Mouse (Mus musculus): ENCODE measurements around the gene Ank3. TPM values are rescaled to one million over a fixed set of nuclear protein-coding genes. Genes with fewer than 3 reads are reported as not detected.
A peak's percentile ranks its signal among the peaks of the same experiment; 100 is the strongest.

The Ank3 gene
- total RNA-seq, 2 experiments from 2014 or later, result 483 to 533 TPM

- no peak for DNase-seq (ENCODE audit: low spot score in 2 of 2)
These were observed 1.3 kb downstream of the Ank3 start for GRCm38 (mm10) chr10:69399814-69400385.

GRCm38 (mm10) chr10:69405431-69405830, 6.9 kb downstream of the Ank3 start:
- DNase-seq (ENCODE audit: low spot score in 2 of 2), result no peak

- DNase-seq (ENCODE audit: low spot score in 2 of 2), result no peak
These were observed 16.3 kb downstream of the Ank3 start for GRCm38 (mm10) chr10:69414888-69415287.

- DNase-seq (ENCODE audit: low spot score in 2 of 2), result no peak
These were observed 20.1 kb downstream of the Ank3 start for GRCm38 (mm10) chr10:69418716-69419115.

DNA sequence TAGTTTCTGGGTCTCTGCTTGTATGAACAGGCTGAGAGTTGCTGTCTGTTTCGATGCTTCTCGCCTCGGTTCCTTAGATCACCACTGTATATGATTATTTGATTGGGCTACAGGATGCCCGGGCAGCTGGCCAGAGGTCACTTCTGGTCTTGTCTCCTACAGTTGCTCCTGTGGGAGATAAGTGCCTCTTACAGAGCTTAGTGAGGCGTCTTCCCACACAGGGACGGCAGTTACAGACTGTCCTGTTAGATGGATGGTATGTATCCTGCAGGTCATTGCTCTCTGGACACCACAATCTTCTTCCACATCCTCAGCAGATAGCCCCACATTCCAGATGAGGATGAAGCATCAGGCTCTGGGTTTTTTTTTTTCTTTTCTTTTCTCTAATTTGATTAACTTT, 21.7 kb downstream of the Ank3 start:
- no peak for DNase-seq (ENCODE audit: low spot score in 2 of 2)

- DNase-seq (ENCODE audit: low spot score in 2 of 2), result no peak
These were observed 25.5 kb downstream of the Ank3 start for GRCm38 (mm10) chr10:69424051-69424450.

DNA sequence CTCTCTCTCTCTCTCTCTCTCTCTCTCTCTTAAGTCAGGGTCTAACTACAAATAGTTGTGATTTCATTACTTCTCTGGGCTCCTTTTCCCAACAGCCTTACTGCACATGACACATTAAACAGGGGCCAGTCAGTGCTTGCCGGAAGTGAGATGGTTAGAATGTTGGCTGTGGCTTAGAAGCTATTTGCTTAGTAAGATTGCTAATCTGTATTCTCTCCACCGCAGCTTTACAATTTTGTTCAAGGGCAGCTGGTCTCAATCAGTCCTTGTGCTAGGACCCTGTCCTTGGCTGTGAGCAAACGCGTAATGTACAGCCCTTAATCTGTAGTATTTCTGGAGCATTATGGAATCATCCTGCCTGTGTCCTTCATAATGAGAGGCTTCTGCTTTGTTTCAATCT, 31.6 kb downstream of the Ank3 start:
- DNase-seq (ENCODE audit: low spot score in 2 of 2), result no peak

- no peak for DNase-seq (ENCODE audit: low spot score in 2 of 2)
These were observed 32.5 kb downstream of the Ank3 start for GRCm38 (mm10) chr10:69431101-69431500.

DNA sequence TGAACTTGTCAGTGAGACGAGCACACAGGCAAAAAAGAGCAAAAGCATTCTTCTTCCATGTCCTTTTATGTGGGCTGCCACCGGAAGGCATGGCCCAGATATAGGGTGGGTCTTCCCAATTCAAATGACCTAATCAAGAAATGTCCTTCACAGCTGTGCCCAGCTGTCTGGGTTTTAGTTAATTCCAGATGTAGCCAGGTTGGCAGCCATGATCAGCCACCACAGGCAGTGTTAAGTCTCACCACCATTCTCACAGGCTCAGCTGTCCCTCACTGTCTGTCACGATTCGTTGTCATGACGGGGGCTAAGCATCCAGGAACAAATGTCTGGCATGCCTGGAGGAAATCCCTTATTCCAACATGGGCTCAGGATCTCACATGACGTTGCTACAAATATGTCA, 36.6 kb downstream of the Ank3 start:
- DNase-seq (ENCODE audit: low spot score in 2 of 2), result no peak

DNA sequence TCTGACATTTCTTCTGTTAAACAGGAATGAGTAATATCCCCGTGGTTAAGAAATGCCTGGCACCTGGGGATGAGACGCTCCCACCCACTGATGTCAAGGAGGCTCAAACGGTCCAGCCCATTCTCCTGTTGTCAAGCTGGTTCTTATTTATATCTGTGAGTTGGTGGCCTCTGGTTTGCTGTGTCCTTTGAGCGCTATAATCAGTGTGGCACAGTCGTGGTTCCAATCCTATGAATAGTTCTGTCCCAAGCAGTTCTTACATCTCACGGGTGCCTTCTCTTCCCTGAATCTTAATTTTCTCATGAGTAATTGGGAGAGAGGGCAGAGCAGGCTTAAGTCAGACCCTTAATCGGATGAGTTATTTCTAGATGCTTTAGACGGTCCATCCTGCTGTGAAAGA, 40.9 kb downstream of the Ank3 start:
- no peak for DNase-seq (ENCODE audit: low spot score in 2 of 2)

- DNase-seq (ENCODE audit: low spot score in 2 of 2), result no peak
These were observed 46.0 kb downstream of the Ank3 start for GRCm38 (mm10) chr10:69444546-69444945.

DNA sequence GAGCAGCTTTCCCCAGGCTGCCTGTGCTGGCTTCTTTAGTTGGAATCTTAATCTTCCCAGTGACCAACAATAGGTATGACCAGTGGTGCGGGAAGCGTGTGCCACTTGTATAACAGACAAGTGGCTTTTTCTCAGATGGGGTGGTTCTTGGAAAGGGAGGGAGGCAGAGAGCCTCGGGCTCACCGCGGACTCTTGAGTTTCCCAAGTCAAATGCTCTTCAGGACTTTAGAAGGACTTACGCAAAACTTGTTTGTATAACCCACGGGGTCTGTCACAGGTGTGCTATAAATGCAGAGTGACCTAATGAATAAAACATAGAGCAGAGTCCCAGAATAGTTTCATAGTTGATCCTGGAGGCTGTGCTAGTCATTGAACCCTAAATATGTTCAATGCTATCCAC, 47.4 kb downstream of the Ank3 start:
- no peak for DNase-seq (ENCODE audit: low spot score in 2 of 2)

DNA sequence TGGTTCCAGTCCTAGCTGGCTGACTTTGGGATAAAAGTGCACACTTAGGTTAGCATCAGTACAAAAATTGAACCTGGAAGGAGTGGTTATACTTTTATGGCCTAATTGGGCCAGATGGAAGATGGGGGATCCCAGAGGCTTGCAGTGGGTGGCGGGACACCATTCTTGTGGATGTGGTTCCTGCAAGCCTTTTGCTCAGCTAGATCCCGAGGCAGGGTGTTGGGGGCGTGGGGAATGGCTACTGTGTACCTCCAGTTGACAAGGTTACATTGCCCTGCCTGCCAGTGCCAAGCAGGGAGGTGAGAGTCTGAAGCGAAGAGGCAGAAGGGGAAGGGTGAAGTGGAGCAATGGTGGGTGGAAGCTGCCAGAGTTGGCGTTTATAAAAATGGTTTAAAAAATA, 48.0 kb downstream of the Ank3 start:
- no peak for DNase-seq (ENCODE audit: low spot score in 2 of 2)

DNA sequence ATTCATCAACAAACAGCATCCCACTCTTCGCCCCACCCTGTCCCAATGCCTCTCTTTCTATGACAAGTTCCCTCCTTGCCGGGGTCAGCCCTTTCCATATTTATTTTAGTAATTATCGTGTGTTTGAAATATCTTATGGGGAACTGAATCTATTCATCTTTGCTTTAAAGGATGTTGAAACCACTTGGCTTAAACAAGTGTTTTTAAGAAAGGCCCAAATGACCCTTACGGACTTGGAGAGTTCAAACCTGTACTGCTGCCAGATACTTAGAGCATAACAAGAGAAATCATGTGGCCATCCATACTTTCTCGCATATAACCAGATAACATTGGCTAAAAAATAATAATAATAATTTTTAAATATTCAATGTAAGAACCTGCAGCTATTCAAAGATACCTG, 48.7 kb downstream of the Ank3 start:
- no peak for DNase-seq (ENCODE audit: low spot score in 2 of 2)

GRCm38 (mm10) chr10:69448174-69448573, 49.6 kb downstream of the Ank3 start:
- DNase-seq (ENCODE audit: low spot score in 2 of 2), result no peak

DNA sequence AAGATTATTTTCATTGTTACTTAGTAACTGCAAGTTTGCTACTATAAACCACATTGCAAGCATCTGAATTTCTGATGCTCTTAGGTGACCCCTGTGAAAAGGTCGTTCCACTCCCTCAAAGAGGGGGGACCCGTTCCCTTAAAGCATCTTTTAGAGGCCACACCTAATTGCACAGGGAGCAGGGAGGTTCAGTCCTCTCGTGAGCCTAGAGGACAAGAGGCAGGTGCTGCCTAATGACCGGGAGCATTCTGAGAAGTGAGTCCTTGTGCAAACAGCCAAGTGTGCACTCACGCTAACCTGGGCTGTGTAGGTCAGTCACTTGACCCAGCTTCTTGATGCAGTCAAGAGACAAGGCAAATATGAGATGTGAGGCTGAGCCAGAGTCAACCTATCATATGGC, 52.4 kb downstream of the Ank3 start:
- DNase-seq (ENCODE audit: low spot score in 2 of 2), result no peak

GRCm38 (mm10) chr10:69452180-69452977, 53.8 kb downstream of the Ank3 start:
- DNase-seq (ENCODE audit: low spot score in 2 of 2), result peak; percentile 64 to 80

GRCm38 (mm10) chr10:69453531-69453930, 55.0 kb downstream of the Ank3 start:
- DNase-seq (ENCODE audit: low spot score in 2 of 2), result no peak

DNA sequence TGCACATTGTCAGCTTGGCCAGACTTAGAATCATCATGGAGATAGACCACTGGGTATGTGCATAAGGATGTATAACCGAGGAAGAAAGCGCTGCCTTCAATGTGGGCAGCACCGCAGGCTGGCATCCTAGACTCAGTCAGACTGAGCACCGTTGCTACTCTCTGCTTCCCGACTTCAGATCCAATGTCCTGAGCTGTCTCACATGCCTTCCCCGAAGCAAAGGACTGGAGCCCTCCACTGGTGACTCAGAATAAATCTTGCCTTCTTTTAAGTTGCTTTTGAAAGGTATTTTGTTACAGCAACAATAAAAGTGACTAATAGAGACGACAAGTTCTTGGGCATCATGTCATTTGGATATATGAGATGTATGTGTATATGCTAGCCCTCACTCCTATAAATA, 55.9 kb downstream of the Ank3 start:
- DNase-seq (ENCODE audit: low spot score in 2 of 2), result no peak

DNA sequence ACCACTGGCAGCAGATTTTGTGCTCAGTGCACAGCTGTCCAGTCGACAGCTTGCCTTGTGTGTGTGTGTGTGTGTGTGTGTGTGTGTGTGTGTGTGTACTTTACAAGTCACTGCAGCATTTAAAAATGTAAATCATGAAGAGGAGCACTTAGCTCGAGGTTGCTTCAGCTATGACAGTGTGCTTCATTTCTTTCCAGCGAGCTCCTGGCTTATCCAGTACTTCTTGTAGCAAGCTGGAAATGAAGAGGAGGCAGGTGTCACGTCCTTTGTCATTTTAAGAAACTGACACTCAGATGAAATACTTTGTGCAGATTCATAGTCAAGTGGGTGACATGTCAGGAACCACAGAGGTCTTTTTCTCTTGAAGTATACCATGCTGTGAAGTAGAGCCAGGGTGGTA, 66.3 kb downstream of the Ank3 start:
- DNase-seq (ENCODE audit: low spot score in 2 of 2), result no peak

GRCm38 (mm10) chr10:69465558-69466200, 67.1 kb downstream of the Ank3 start:
- peak in 1 of 2 experiments; percentile 87 for DNase-seq (ENCODE audit: low spot score in 2 of 2)

DNA sequence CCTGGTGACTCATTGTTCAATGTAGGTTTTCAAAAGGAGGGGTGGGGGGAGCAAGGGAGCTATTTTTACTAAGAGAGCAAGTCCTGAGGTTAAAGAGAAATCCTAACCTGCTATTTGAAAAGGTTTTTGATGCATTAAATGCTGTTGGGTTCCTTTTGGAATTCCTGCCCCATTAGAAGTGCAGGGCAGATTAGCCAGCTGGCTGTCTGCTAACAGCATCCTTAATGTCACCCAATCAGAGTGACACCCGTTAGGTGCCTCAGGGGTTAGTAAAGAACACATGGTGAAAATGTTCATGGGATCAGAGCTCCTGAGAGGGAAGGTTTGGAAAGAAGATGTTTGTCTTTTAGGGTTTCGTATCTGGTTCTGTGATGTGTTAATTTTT, 67.6 kb downstream of the Ank3 start:
- DNase-seq (ENCODE audit: low spot score in 2 of 2), result no peak

DNA sequence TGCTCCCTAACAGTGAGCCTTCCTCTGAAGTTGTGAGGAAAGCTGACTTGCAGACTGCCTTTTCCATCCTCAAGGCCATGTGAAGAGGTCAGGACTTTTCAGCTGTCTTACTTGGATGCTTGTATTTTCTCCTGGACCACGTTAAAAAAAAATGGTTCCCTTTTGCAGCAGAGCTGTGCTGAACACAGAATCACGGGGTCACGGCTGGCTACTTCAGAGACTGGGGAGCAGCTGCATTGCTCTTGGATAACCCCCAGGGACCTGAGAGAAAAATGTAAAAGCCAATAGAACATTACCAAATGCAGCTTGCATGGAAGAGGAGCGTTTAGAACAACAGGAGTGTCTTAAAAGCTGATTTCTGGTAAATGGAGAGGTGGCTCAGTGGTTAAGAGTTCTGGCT, 68.0 kb downstream of the Ank3 start:
- DNase-seq (ENCODE audit: low spot score in 2 of 2), result no peak
